15 mouse cellular contexts compared by ENCODE assay signal in the genomic region with DNA sequence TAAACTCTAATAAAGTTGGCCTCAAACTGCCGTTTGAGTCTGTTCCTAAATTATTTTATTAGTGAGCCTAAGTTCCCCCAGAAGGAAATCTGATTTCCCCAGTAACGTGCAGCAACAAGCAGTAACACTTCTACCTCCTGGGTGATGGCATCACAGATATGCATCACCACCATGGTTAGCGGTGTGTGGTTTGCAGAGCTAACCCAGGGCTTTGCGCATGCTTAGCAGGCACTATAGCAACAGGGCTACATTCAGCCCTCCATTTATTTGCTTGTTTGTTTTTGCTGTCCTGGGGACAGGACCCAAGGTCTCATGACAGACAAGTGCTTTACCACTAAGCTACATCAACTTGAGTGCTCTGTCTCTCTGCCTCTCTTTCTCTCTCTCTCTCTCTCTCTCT. TPM values are rescaled to one million over a fixed set of nuclear protein-coding genes. Genes with fewer than 3 reads are reported as not detected.
DNase-seq lines count a peak whose midpoint lies in the region; ATAC-seq lines count a peak whose summit lies in the region.
"Had no signal": no experiment of that assay in that cellular context is flagged by ENCODE, and none has a peak within 500 bp of the region (broad histone marks: within the 10 kb centered on the region; RNA-seq: fewer than 3 reads in every experiment).

No protein-coding gene starts in this region.

- ATAC-seq in common myeloid progenitor, adult 5-6 weeks (replicated peaks; ENCODE audit: low read depth, poor library complexity, severe bottlenecking) = peak; percentile 92
- peak; percentile 83 for ATAC-seq in megakaryocyte-erythroid progenitor cell, adult 5-6 weeks (replicated peaks; ENCODE audit: low FRiP score, low TSS enrichment, poor library complexity, severe bottlenecking)
- ATAC-seq: hindbrain, postnatal 0 days had no signal

- DNase-seq in urinary bladder, postnatal 36 days (ENCODE audit: low spot score in 2 of 2) = peak; percentile 14 to 35
- no peak for DNase-seq in urinary bladder, postnatal 25 days (ENCODE audit: low spot score)
- DNase-seq in thymus, postnatal 4 days = peak; percentile 52
- no peak for DNase-seq in right cerebral cortex, postnatal 36 days (ENCODE audit: low spot score in 2 of 2)
- DNase-seq in cerebellum, postnatal 14 days = no peak
- DNase-seq in gastrocnemius, postnatal 4 days (ENCODE audit: low spot score in 2 of 2) = no peak
- DNase-seq: adrenal gland, postnatal 25 days; cerebellum, adult 8-10 months; gastrocnemius, postnatal 25 days; kidney, adult 8-10 months; lung, postnatal 10 days had no signal

RNA-seq across cellular contexts. Expression of a gene that starts 8.2 kb away (rescaled TPM):
- 152 and 196 TPM in 2 replicates for total RNA-seq in common myeloid progenitor, adult 5-6 weeks (2017)
- total RNA-seq in megakaryocyte-erythroid progenitor cell, adult 5-6 weeks (2014; fragmentation: Nextera tagmentation) = 736 and 1,006 TPM in 2 replicates
- 180 and 265 TPM in 2 replicates for total RNA-seq in megakaryocyte-erythroid progenitor cell, adult 5-6 weeks (2017)
- total RNA-seq in gastrocnemius, postnatal 4 days (2021) = 100 to 1,000 TPM; 121 to 131 TPM

RNA-seq across cellular contexts. Expression of a gene that starts 29.2 kb away (rescaled TPM):
- 64.2 and 76.9 TPM in 2 replicates for total RNA-seq in common myeloid progenitor, adult 5-6 weeks (2017)
- total RNA-seq in megakaryocyte-erythroid progenitor cell, adult 5-6 weeks (2014; fragmentation: Nextera tagmentation) = 120 and 199 TPM in 2 replicates
- total RNA-seq in megakaryocyte-erythroid progenitor cell, adult 5-6 weeks (2017) = 129 and 182 TPM in 2 replicates
- under 1 TPM in 1 of 2 experiments, not detected in 1; 0.54 TPM for total RNA-seq in gastrocnemius, postnatal 4 days (2021)
- total RNA-seq: adrenal gland, postnatal 25 days; gastrocnemius, postnatal 25 days; hindbrain, postnatal 0 days; left cerebral cortex, postnatal 36 days had no signal

RNA-seq across cellular contexts. Expression of a gene that starts 46.5 kb away (rescaled TPM):
- total RNA-seq in common myeloid progenitor, adult 5-6 weeks (2017) = 57.9 and 65.7 TPM in 2 replicates
- 58.0 and 77.3 TPM in 2 replicates for total RNA-seq in megakaryocyte-erythroid progenitor cell, adult 5-6 weeks (2014; fragmentation: Nextera tagmentation)
- total RNA-seq in megakaryocyte-erythroid progenitor cell, adult 5-6 weeks (2017) = 57.8 and 68.7 TPM in 2 replicates
- total RNA-seq in gastrocnemius, postnatal 4 days (2021) = 10 to 100 TPM; 54.0 to 60.9 TPM

RNA-seq across cellular contexts. Expression of a gene that starts 53.3 kb away (rescaled TPM):
- total RNA-seq in common myeloid progenitor, adult 5-6 weeks (2017) = 9.7 and 17.0 TPM in 2 replicates
- total RNA-seq in megakaryocyte-erythroid progenitor cell, adult 5-6 weeks (2014; fragmentation: Nextera tagmentation) = 5.6 and 10.7 TPM in 2 replicates
- 8.9 and 11.4 TPM in 2 replicates for total RNA-seq in megakaryocyte-erythroid progenitor cell, adult 5-6 weeks (2017)
- 1 to 10 TPM; 3.9 to 4.1 TPM for total RNA-seq in gastrocnemius, postnatal 4 days (2021)

Comparison
In these comparisons a context has a peak if more than half of its experiments do, and no peak if none do; other contexts are left out.
1. DNase-seq: peak in urinary bladder, postnatal 36 days (2 of 2) and thymus, postnatal 4 days (single experiment); none in urinary bladder, postnatal 25 days (single experiment), right cerebral cortex, postnatal 36 days (0 of 2), cerebellum, postnatal 14 days (0 of 2) and gastrocnemius, postnatal 4 days (0 of 2).
2. RNA of a gene that starts 29.2 kb away (total RNA-seq): 120 to 199 TPM in megakaryocyte-erythroid progenitor cell, adult 5-6 weeks and 64.2 to 76.9 TPM in common myeloid progenitor, adult 5-6 weeks; 0.54 TPM in gastrocnemius, postnatal 4 days; every median in the first group is over 10 times any median in the second.